Mouse (Mus musculus): Measurements from ENCODE around the gene Slc30a4.

- TF ChIP-seq CTCF (IDR thresholded peaks at IDR 0.05; ENCODE audit: control insufficient read depth, insufficient read depth, insufficient read length) (no peak), USF1 (IDR thresholded peaks at IDR 0.05; ENCODE audit: low read depth) (no peak), MYOG (IDR thresholded peaks at IDR 0.05; ENCODE audit: control insufficient read depth, extremely low read depth, insufficient read length) (no peak), FOSL1 (IDR thresholded peaks at IDR 0.05; ENCODE audit: insufficient read depth, low read length, poor library complexity, severe bottlenecking) (peak; percentile 97), MYOD1 (IDR thresholded peaks at IDR 0.05; ENCODE audit: control insufficient read depth, insufficient read length, low read depth) (peak; percentile 3)
Measured at GRCm38 (mm10) chr2:122719232-122719631, 16.8 kb upstream of the Slc30a4 start.
